Comparison of ENCODE assay signal across 10 mouse cellular contexts in genomic region chr10:41204637-41205315, GRCm38 (mm10).
DNase-seq lines count a peak whose midpoint lies in the region; ATAC-seq lines count a peak whose summit lies in the region.
"Had no signal": no experiment of that assay in that cellular context is flagged by ENCODE, and none has a peak within 500 bp of the region (broad histone marks: within the 10 kb centered on the region; RNA-seq: fewer than 3 reads in every experiment).

No protein-coding gene starts in this region.

- 0 out of 2 replicates have a peak overlapping the region, but pooled peaks have one; percentile 4 for H3K27ac ChIP-seq in forebrain, embryonic 12.5 days
- H3K27ac ChIP-seq in forebrain, embryonic 15.5 days (replicated peaks), result no peak overlapping the region
- H3K27ac ChIP-seq in liver, embryonic 11.5 days (ENCODE audit: low read depth, low read length), result peak overlapping the region; percentile 94
- no peak overlapping the region for H3K27ac ChIP-seq in stomach, embryonic 15.5 days
- H3K27ac ChIP-seq: layer of hippocampus, adult 2 months had no signal

- 84% methylated on average over 11 of the region's 11 CpGs for WGBS in forebrain, embryonic 12.5 days
- WGBS in forebrain, embryonic 15.5 days, result 83% methylated on average over 11 of the region's 11 CpGs
- 38% methylated on average over 11 of the region's 11 CpGs for WGBS in liver, embryonic 11.5 days
- WGBS in stomach, embryonic 15.5 days, result 47% methylated on average over 11 of the region's 11 CpGs

- H3K9me3 ChIP-seq in forebrain, embryonic 12.5 days, result no peaks in the 10 kb centered on the region
- H3K9me3 ChIP-seq in forebrain, embryonic 15.5 days, result no peaks in the 10 kb centered on the region
- H3K9me3 ChIP-seq in liver, embryonic 11.5 days (ENCODE audit: control insufficient read depth, low read length), result no peaks in the 10 kb centered on the region
- no peaks in the 10 kb centered on the region for H3K9me3 ChIP-seq in stomach, embryonic 15.5 days

- H3K9ac ChIP-seq in forebrain, embryonic 12.5 days, result no peak overlapping the region
- no peak overlapping the region for H3K9ac ChIP-seq in forebrain, embryonic 15.5 days (replicated peaks)
- peak overlapping the region; percentile 47; the same call in 1 of the 2 replicates for H3K9ac ChIP-seq in liver, embryonic 11.5 days (ENCODE audit: low read depth, low read length)
- no peak overlapping the region for H3K9ac ChIP-seq in stomach, embryonic 15.5 days

- no peaks in the 10 kb centered on the region for H3K36me3 ChIP-seq in forebrain, embryonic 12.5 days (replicated peaks)
- no peaks in the 10 kb centered on the region for H3K36me3 ChIP-seq in forebrain, embryonic 15.5 days
- H3K36me3 ChIP-seq in liver, embryonic 11.5 days (ENCODE audit: control insufficient read depth, insufficient read depth, low read length), result no peaks in the 10 kb centered on the region; the same call in 1 of the 2 replicates
- H3K36me3 ChIP-seq in stomach, embryonic 15.5 days, result no peaks in the 10 kb centered on the region

- H3K27me3 ChIP-seq in forebrain, embryonic 12.5 days, result no peaks in the 10 kb centered on the region
- no peaks in the 10 kb centered on the region for H3K27me3 ChIP-seq in forebrain, embryonic 15.5 days
- H3K27me3 ChIP-seq in liver, embryonic 11.5 days (replicated peaks; ENCODE audit: control insufficient read depth, insufficient read depth, low read length), result no peaks in the 10 kb centered on the region
- no peaks in the 10 kb centered on the region for H3K27me3 ChIP-seq in stomach, embryonic 15.5 days (replicated peaks)

- ATAC-seq in forebrain, embryonic 12.5 days (ENCODE audit: low FRiP score), result no peak
- no peak for ATAC-seq in forebrain, embryonic 15.5 days (replicated peaks)
- ATAC-seq in liver, embryonic 11.5 days (replicated peaks; ENCODE audit: low FRiP score), result peak; percentile 96
- ATAC-seq in stomach, embryonic 15.5 days (ENCODE audit: insufficient read depth, low FRiP score, low read depth), result peak; percentile 95

- peak; percentile 1 for DNase-seq in lung, postnatal 14 days
- no peak for DNase-seq in lung, adult 18-20 months
- peak; percentile 76 for DNase-seq in liver, embryonic 11.5 days (ENCODE audit: low spot score)
- DNase-seq in gastrocnemius, postnatal 25 days, result no peak
- no peak for DNase-seq in cerebellum, postnatal 25 days
- DNase-seq: heart, postnatal 4 days had no signal

- H3K4me3 ChIP-seq in forebrain, embryonic 12.5 days (replicated peaks), result no peak overlapping the region
- no peak overlapping the region for H3K4me3 ChIP-seq in forebrain, embryonic 15.5 days
- H3K4me3 ChIP-seq in liver, embryonic 11.5 days (ENCODE audit: low read depth, low read length), result no peak overlapping the region
- H3K4me3 ChIP-seq in stomach, embryonic 15.5 days (replicated peaks), result no peak overlapping the region
- H3K4me3 ChIP-seq: layer of hippocampus, adult 2 months had no signal

- H3K4me2 ChIP-seq in forebrain, embryonic 12.5 days, result no peak overlapping the region
- H3K4me2 ChIP-seq in forebrain, embryonic 15.5 days (replicated peaks), result no peak overlapping the region
- H3K4me2 ChIP-seq in liver, embryonic 11.5 days, result peak overlapping the region; percentile 59
- H3K4me2 ChIP-seq in stomach, embryonic 15.5 days, result no peak overlapping the region

- peaks cover 7% of the 10 kb centered on the region for H3K4me1 ChIP-seq in forebrain, embryonic 12.5 days
- peaks cover 3% of the 10 kb centered on the region; the same call in 1 of the 2 replicates for H3K4me1 ChIP-seq in forebrain, embryonic 15.5 days
- peaks cover 38% of the 10 kb centered on the region for H3K4me1 ChIP-seq in liver, embryonic 11.5 days (replicated peaks; ENCODE audit: control insufficient read depth, insufficient read depth, low read length)
- H3K4me1 ChIP-seq in stomach, embryonic 15.5 days, result no peaks in the 10 kb centered on the region

Comparison
In these comparisons a context has a peak if more than half of its experiments do, and no peak if none do; other contexts are left out.
1. H3K27ac ChIP-seq: peak in forebrain, embryonic 12.5 days (single experiment) and liver, embryonic 11.5 days (single experiment); none in forebrain, embryonic 15.5 days (single experiment) and stomach, embryonic 15.5 days (single experiment).
2. DNase-seq: peak in lung, postnatal 14 days (single experiment) and liver, embryonic 11.5 days (single experiment); none in lung, adult 18-20 months (0 of 2), gastrocnemius, postnatal 25 days (single experiment) and cerebellum, postnatal 25 days (0 of 2).
3. ATAC-seq: peak in liver, embryonic 11.5 days (single experiment) and stomach, embryonic 15.5 days (single experiment); none in forebrain, embryonic 12.5 days (single experiment) and forebrain, embryonic 15.5 days (single experiment).